Mouse (Mus musculus) heart, adult 2 months (tissue): ENCODE data around the gene Camk1d.

Source experiments
- CTCF ChIP-seq: fragments of 200-600 bp; IDR thresholded peaks from 2 replicates; pipeline ENCODE4 v1.8.1; 2022; ENCODE audit warnings: antibody characterized with exemption, mild to moderate bottlenecking, moderate library complexity
- EP300 ChIP-seq: fragments of 200-500 bp; IDR thresholded peaks from 2 replicates; pipeline ENCODE4 v1.6.1; 2011; ENCODE audit warnings: low read depth, low read length, control low read depth; ENCODE audit not compliant: insufficient read depth
- POLR2A ChIP-seq: fragments of 200-500 bp; IDR thresholded peaks from 2 replicates; pipeline ENCODE4 v1.6.1; 2011; ENCODE audit warnings: mild to moderate bottlenecking, low read depth, low read length, control low read depth; ENCODE audit not compliant: insufficient read depth

DNA sequence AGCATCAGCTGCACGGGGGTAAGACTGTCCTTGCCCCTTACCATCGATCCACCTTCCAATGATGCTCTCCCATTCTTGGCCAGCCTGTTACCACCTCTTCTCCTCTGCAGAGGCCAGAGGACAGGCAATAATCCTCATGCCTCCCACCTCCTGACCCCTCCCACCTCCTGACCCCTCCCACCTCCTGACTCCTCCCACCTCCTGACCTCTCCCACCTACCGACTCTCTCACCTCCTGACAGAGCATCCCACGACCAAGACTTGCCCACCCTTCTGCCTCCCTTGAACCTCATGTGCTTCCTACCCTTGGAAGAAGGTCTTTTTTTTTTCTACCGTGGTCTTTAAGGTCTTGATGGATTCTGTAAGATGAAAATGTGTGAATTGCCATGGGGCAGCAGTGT, 350.5 kb downstream of the Camk1d start:
- TF ChIP-seq CTCF (no peak), POLR2A (no peak), EP300 (no peak)
